Comparison of ENCODE assay signal across 17 mouse cellular contexts in the genomic region with DNA sequence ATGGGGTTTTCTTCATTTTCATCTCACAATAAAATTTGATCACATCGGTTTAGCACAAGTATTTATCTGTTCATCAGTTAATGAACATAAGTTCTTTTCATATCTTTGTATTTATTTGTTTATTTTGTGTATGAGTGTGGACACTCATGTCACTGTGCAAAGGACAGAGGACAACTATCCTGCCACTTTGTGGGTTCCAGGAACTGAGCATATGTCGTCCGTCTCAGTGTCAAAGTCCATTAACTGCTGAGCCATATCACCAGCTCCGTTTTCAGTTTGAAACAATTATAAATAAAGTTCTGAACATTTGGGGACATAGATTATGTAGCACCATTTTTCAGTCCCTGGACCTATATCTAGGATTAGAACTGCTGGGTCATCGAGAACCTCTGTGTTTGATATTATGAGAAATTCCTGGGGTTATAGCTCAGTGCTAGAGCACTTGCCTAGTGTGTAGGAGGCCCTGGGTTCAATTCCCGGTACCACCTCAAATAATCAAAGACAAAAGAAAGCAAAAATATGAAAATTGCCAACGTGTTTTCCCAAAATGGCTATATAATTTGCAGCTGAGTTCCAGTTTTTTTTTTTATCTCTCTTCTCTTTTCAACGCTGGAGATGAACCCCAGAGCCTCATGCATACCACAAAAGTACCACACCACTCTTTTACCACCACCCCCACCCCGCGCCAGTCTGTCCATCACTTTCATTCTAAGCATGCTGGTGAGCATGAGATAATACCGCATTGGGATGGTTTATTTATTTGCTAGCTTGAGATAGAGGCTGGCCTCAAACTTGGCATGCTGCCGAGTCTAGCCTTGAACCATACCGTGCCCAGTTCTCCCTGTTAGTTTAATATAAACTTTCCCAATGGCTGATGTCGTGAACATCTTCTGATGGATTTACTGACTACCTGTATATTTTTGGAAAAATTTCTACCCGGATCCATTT. TPM values are rescaled to one million over a fixed set of nuclear protein-coding genes. Genes with fewer than 3 reads are reported as not detected.
A peak's percentile ranks its signal among the peaks of the same experiment; 100 is the strongest.
DNase-seq lines count a peak whose midpoint lies in the region; ATAC-seq and TF ChIP-seq lines count a peak whose summit lies in the region.
"Had no signal": no experiment of that assay in that cellular context is flagged by ENCODE, and none has a peak within 500 bp of the region (broad histone marks: within the 10 kb centered on the region; RNA-seq: fewer than 3 reads in every experiment).

No protein-coding gene starts in this region.

- whole genome bisulfite sequencing in intestine, embryonic 15.5 days: 75% methylated on average over 15 of the region's 15 CpGs
- WGBS in liver, postnatal 0 days (ENCODE audit: insufficient replicate concordance): 49% methylated on average over 15 of the region's 15 CpGs

- ATAC-seq in intestine, embryonic 15.5 days: peak; percentile 56
- peak; percentile 93 for ATAC-seq in liver, postnatal 0 days
- ATAC-seq in CD4-positive, CD25-positive, alpha-beta regulatory T cell, adult 4 months: no peak

- H3K4me2 ChIP-seq in intestine, embryonic 15.5 days (replicated peaks): no peak overlapping the region
- peak overlapping the region; percentile 44 for H3K4me2 ChIP-seq in liver, postnatal 0 days (ENCODE audit: low read depth, low read length)
- H3K4me2 ChIP-seq: forebrain, embryonic 12.5 days; hindbrain, embryonic 15.5 days; midbrain, embryonic 11.5 days had no signal

- no peak for TF ChIP-seq CTCF in liver, postnatal 0 days (IDR thresholded peaks at IDR 0.05; ENCODE audit: low read depth)

- peak; percentile 47 for DNase-seq in adrenal gland, adult 2 months
- DNase-seq in adrenal gland, adult 18-20 months (ENCODE audit: low spot score in 2 of 2): no peak
- DNase-seq in adrenal gland, postnatal 10 days: peak; percentile 47
- DNase-seq in liver, postnatal 0 days: peak; percentile 77
- DNase-seq in lung, postnatal 14 days: no peak
- no peak for DNase-seq in cerebellum, adult 18-20 months
- DNase-seq: cerebellum, postnatal 10 days; heart, adult 11 months; kidney, postnatal 4 days; layer of hippocampus, postnatal 36 days had no signal

- peaks cover 8% of the 10 kb centered on the region; the same call in 1 of the 2 replicates for H3K4me1 ChIP-seq in intestine, embryonic 15.5 days (replicated peaks)
- peaks cover 15% of the 10 kb centered on the region for H3K4me1 ChIP-seq in liver, postnatal 0 days (ENCODE audit: insufficient read depth)
- H3K4me1 ChIP-seq: limb, embryonic 10.5 days had no signal

- H3K36me3 ChIP-seq in intestine, embryonic 15.5 days: no peaks in the 10 kb centered on the region
- no peaks in the 10 kb centered on the region for H3K36me3 ChIP-seq in liver, postnatal 0 days (replicated peaks; ENCODE audit: insufficient read depth, low read length)
- H3K36me3 ChIP-seq: hindbrain, embryonic 15.5 days had no signal

- H3K9me3 ChIP-seq in intestine, embryonic 15.5 days: no peaks in the 10 kb centered on the region
- no peaks in the 10 kb centered on the region for H3K9me3 ChIP-seq in liver, postnatal 0 days (ENCODE audit: low read length)
- H3K9me3 ChIP-seq: hindbrain, embryonic 15.5 days; limb, embryonic 10.5 days had no signal

- H3K9ac ChIP-seq in intestine, embryonic 15.5 days: no peak overlapping the region
- H3K9ac ChIP-seq in liver, postnatal 0 days (replicated peaks): no peak overlapping the region
- H3K9ac ChIP-seq: forebrain, embryonic 12.5 days; hindbrain, embryonic 15.5 days had no signal

- H3K27ac ChIP-seq in intestine, embryonic 15.5 days: no peak overlapping the region
- peak overlapping the region; percentile 66 for H3K27ac ChIP-seq in liver, postnatal 0 days (ENCODE audit: low read depth)
- H3K27ac ChIP-seq: limb, embryonic 10.5 days had no signal

- H3K27me3 ChIP-seq in intestine, embryonic 15.5 days (replicated peaks): no peaks in the 10 kb centered on the region
- H3K27me3 ChIP-seq in liver, postnatal 0 days (ENCODE audit: insufficient read depth, low read length): no peaks in the 10 kb centered on the region
- H3K27me3 ChIP-seq: forebrain, embryonic 12.5 days; hindbrain, embryonic 15.5 days had no signal

- no peak overlapping the region for H3K4me3 ChIP-seq in intestine, embryonic 15.5 days (replicated peaks)
- H3K4me3 ChIP-seq in liver, postnatal 0 days (ENCODE audit: low read depth, low read length): no peak overlapping the region
- H3K4me3 ChIP-seq: forebrain, embryonic 12.5 days; hindbrain, embryonic 15.5 days; limb, embryonic 10.5 days; myocyte had no signal

- TF ChIP-seq EP300 in liver, postnatal 0 days (IDR thresholded peaks at IDR 0.05; ENCODE audit: low read depth): peak; percentile 92

RNA-seq across cellular contexts. Expression of a gene that starts 28.6 kb away (rescaled TPM):
- total RNA-seq in adrenal gland, adult 2 months (2021): 10 to 100 TPM in 1 of 2 experiments, 1 to 10 TPM in 1; 6.3 to 16.4 TPM
- 3.7 and 14.1 TPM in 2 replicates for polyA plus RNA-seq in adrenal gland, adult 2 months (2012; rRNA removed)
- 10 to 100 TPM in 1 of 2 experiments, 1 to 10 TPM in 1; 5.5 to 12.8 TPM for total RNA-seq in adrenal gland, adult 18-20 months (2021)
- 10 to 100 TPM in 1 of 2 experiments, 1 to 10 TPM in 1; 7.5 to 10.4 TPM for total RNA-seq in adrenal gland, postnatal 10 days (2021)
- 15.7 and 16.5 TPM in 2 replicates for polyA plus RNA-seq in intestine, embryonic 15.5 days (2015; fragmentation: Nextera tagmentation; extraction: Ambion mirVana)
- 2.5 and 3.9 TPM in 2 replicates for polyA plus RNA-seq in liver, postnatal 0 days (2015; fragmentation: Nextera tagmentation; extraction: Ambion mirVana)
- 1 to 10 TPM in 1 of 2 experiments, under 1 TPM in 1; 0.65 to 1.3 TPM for polyA plus RNA-seq in CD4-positive, CD25-positive, alpha-beta regulatory T cell, adult 4 months (2017; shearing (Covaris generic))

Comparison
In these comparisons a context has a peak if more than half of its experiments do, and no peak if none do; other contexts are left out.
1. DNase-seq: peak in adrenal gland, adult 2 months (single experiment), adrenal gland, postnatal 10 days (single experiment) and liver, postnatal 0 days (single experiment); none in adrenal gland, adult 18-20 months (0 of 2), lung, postnatal 14 days (single experiment) and cerebellum, adult 18-20 months (0 of 2).